Mouse (Mus musculus) liver, adult 2 months (tissue): ENCODE data around the gene Yy2.

ENCODE experiments used
- CTCF ChIP-seq: fragments of 200-500 bp; IDR thresholded peaks from 2 replicates; pipeline ENCODE4 v1.5.1; 2011; ENCODE audit warnings: low read depth, low read length, control low read depth
- POLR2A ChIP-seq: fragments of 200-500 bp; IDR thresholded peaks from 2 replicates; pipeline ENCODE4 v1.6.1; 2011; ENCODE audit warnings: low read length, control low read depth; ENCODE audit not compliant: insufficient read depth; ENCODE audit errors: extremely low read depth

DNA sequence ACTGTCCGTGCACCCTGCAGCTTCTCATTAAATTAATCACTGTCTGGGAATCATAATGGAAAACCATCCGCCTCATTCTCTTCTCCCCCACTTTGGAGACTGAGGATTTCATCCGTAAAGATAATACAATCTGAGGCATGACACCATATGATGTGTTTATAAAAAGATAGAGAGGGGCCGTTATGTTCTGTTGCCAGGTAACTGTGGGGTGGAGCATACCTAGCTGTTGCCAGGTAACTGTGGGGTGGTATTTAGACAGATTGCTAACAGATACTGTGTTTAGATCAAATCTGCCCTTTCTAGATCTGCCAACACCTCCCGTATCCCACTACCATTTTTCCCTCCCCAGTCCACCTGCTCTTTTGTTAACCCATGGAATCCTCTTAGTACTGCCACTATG, 18.2 kb upstream of the Yy2 start:
- no peak for TF ChIP-seq CTCF
- no peak for TF ChIP-seq POLR2A
